Mouse (Mus musculus) naive thymus-derived CD4-positive, alpha-beta T cell, adult 2 months (primary cell): ENCODE data around the gene Ddx19a.
A peak's percentile ranks its signal among the peaks of the same experiment; 100 is the strongest.
"Not testable (repeated sequence)": the region's sequence is repeated elsewhere in the genome, so short reads cannot be mapped to it uniquely, and the experiment has no call there.

Source experiments
- DNase-seq: peaks from one replicate; pipeline ENCODE4 v3.0.0-alpha.2; 2011; ENCODE audit warnings: low read depth

The Ddx19a gene

DNA sequence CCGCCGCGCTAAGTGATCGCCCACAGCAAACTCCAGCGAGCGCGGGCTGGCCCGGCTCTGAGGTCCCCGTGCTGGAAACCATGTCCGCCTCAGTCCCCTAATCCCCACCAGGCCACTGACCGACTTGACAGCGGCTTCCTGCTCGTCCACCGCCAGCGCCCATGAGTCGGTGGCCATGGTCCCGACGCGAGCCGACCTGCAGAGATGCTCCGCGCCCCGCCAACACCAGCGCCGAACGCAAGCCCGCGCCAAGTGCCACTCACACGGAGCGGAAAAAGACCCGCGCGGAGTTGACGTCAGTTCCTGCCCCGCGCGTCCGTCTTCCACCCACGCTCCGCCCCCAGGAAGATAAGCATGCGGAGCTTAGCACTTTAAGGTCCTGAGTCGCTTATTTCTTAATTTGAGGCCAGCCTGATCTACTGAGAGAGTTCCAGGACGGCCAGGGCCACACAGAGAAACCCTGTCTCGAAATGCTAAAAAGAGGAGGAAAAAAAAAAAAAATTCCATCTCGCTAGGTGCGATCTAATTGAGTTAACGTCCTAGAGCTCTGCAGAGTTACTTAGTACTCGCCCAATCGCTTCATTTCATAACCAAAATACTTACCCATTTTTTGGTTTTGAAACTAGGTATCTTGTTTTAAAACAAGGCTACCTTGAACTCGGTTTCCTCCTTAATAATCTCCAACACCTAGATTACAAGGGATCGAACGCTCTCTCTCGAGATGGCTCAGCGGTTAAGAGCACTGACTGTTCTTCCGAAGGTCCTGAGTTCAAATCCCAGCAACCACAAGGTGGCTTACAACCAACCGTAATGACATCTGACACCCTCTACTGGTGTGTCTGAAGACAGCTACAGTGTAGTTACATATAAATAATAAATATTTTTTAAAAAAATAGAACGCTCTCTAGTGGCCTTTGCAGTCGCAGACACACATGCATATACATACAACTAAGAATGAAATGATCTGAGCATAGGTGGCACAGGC, at the start of gene Ddx19a:
TSS of gene Ddx19a (minus strand) at position 254 of the 985 bp plus-strand sequence.
- peak; percentile 93 for DNase-seq

DNA sequence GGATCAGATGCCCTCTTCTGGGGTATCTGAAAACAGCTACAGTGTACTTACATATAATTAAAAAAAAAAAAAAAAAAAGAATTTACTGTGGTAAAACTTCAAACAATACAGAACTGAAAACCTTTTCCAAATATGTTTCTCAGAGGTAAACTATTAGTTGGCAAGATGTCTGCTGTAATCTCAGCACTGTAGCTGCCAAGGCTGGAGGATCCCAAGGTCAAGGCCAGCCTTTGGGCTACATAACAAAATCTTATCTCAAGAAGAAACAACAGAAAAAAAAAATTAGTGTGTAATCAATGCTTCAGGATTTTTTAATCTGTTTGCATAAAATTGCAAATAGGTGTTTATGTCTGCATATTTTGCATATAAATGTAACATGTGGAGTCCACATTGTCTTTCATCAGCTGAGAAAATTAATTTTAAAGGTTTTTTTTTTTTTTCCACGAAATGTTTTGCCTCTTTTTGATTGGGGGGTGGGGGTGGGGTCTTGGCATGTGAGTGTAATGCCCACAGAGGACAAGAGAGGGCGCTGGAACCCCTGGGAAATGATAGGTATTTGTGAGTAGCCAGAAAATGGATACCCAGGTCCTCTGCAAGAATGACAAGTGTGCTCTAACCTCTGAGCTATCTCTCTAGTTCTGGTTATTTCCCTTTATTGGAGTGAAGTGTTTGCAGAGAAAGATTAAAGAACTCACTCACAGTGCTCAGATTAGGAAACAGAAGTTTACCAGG, 46.6 kb upstream of the Ddx19a start:
- peak; percentile 45 for DNase-seq

DNA sequence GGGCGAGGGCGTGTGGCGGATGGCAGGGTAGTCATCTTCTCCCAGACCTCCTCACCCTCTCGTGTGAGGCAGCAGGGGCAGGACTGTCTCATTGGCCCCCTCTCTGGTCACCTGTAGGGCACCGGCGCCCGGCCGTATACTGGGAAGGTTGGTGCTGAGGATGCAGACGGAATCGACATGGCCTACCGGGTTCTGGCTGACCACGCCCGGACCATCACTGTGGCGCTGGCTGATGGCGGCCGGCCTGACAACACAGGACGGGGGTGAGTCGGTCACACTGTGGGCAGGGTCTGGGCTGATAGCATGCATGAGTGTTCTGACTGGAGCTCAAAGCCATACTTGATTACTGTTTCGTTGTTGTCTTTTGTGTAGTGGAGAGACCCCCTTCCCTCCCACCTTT, 44.9 kb upstream of the Ddx19a start:
- DNase-seq = no peak

DNA sequence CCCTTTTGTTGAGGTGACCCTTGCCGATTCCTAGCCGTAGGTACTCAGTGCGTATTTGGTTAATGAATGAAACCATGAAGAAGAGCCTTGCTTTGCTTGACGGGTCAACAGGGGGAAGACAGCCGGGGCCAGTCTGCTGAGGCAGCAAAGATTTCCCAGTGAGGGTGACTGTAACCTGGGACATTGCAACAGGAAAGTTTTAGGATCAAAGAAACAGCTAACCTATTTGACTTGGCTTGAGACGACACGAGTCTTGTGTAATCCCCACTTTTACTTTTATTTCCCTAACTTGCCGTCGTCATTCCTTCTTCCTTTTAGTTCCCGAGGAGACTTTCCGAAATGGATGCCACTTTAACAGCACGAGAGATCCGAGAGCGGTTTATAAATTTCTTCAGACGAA, 39.0 kb upstream of the Ddx19a start:
- no peak for DNase-seq

DNA sequence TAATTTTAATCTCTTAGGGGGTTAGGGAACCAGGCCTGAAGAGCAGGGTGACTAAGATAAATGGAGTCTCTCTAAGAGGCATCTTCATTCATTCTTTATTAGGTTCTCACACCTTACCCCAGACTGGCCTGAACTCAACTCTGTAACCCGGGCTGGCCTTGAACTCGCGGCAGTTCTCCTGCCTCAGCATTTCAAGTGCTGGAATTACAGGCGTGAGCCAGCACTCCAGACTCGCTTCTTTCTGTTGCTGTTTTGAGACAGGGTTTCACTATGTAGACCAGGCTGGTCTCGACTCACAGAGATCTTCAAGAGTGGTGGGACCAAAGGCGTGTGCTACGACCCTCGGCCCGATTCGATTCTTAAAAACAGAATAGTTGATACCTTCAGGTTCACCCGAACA, 36.7 kb upstream of the Ddx19a start:
- DNase-seq = no peak

DNA sequence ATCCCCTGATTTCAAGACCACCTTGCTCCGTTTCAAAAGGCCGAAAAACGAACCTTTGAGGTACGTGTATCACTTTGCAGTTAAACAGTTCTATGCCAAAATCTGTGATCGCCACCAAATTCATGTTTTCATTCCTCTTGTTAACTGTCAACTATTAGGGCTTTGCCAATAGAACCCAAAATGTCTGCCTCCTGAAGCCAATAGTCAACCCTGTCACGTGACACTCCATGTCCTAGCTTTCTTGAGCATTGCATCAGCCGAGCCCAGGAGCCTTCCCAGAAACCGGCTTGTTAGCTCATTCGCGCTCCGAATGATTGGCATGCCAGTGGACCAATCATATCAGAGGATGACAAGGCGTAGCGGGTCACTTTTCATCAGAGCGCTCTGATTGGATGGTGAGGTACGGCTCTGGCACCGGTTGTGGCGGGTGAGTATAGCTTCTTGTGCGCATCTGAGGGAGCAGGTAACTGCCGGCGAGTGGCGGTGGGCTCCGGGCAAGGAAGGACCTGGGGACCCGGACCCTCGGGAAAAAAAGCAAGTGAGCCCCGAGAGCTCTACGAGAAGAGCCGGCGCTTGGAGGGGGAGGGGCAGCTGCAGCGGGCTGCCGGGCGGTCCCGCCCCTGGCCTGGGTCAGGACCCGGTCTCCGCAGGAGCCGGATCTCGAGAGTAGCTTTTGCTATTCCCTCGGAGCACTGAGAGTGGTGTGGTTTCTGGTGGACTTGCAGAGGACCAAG, 36.0 kb upstream of the Ddx19a start:
- DNase-seq = peak; percentile 99

DNA sequence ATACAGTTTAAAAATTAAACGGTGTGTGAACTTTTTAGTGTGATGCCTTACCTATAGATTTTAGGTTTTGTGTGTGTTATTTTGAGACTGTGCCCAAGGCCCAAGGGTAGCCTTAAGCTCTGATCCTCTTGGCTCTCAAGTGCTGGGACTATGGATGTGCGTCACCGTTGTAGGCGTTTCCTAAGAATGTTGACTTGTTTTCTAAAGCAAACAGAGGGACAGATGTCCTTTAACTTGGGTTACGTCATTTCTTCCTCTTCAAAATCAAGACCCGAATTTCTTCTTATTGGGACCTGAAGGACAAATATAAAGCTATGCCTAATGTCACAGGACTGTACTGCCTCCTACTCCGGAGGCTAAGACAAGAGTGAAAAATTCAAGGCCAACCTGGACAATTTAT, 35.3 kb upstream of the Ddx19a start, which contains the start of gene Aars:
TSS of gene Aars (plus strand) at position 229 of the 400 bp plus-strand sequence.
- DNase-seq = no peak

DNA sequence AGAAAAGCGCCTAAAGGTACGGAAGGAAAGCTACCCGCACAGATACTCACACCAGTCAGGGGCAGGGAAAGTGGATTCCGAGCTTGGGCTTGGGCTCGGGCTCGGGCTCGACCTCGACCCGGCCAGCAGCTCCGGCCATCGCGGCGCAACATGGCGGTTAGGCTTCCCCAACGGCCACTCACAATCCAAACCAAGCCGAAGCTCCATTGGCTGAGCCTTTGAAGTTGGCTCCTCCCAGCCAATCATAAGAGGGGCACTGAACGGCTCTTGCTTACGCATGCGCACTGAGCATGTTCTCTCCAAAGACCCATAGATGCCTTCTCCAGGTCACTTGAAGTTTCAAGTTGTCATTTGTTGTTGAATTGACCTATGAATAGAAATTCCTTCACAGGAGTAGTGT, 34.0 kb upstream of the Ddx19a start, which contains the start of gene Ddx19b:
TSS of gene Ddx19b (minus strand) at position 180 of the 400 bp plus-strand sequence.
- DNase-seq = no peak

DNA sequence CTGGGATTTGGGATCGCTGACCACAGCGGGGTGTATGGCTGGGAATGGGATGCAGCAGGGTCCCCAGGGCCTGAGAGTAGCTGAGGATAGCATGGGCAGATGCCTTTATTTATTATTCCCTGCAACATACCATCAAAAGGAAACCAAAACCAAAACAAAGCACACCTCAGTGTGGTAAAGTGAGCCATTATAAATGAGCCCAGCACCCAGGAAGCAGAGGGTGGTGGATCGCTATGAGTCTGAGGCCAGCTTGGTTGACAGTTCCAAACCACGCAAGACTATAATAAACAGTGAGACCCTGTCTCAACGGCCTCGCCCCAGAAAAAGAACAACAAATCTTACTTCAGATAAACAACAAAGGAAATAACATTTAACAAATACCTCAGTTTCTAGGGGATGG, 32.4 kb upstream of the Ddx19a start:
- DNase-seq = peak; percentile 68

DNA sequence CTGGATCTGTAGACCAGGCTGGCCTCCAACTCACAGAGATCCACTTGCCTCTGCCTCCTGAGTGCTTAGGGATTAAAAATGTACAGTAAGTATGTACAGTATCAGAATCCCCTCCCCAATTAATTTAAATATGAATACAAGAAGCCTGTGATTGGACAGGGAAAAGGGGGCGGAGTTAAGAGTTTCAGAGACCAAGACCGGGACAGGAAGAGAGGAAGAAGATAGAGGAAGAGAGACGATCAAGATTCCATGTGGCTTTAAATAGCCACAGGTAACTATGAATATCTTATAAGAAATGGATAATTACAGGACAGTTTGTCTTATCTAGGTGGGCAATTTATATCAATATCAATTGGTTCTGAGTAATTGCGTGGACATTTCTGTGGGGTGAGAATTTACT, 32.0 kb upstream of the Ddx19a start:
- DNase-seq = peak; percentile 56

DNA sequence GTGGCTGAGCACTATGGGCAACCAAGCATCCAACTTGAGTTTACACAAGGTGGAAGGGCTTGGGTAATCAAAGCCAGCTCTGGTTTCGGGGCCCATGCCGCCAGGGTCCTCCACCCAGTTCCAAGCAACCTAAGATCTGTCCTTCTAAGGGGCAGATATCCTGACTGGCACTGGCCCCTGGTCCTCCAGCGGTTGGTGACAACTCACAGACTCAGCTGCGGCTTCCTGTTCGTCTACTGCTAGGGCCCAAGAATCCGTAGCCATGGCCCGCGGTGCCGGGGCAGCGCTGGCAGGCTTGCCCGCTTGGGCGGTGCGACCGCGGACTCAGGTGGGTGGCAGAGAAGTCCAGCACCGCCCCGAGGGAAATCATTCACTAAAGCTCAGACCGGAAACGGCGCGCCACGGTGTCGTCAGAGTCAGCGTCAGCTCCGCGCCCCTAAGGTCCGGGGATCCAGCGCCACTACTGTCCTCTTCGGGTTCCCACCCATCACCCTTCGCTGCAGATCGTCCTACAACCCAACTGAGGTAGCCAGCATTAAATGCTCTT, 29.9 kb upstream of the Ddx19a start:
- peak; percentile 82 for DNase-seq

DNA sequence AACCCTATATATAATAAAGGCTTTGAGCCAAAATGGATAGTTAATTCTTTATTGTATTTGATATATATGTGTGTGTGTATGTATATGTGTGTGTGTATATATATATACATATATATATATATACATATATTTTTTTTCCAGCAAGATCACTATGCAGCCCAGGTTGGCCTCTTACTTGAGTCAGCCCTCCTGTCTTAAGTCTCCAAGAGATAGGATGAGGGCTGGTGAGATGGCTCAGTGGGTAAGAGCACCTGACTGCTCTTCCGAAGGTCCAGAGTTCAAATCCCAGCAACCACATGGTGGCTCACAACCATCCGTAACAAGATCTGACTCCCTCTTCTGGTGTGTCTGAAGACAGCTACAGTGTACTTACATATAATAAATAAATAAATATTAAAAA, 29.0 kb upstream of the Ddx19a start:
- DNase-seq = not testable (repeated sequence)

DNA sequence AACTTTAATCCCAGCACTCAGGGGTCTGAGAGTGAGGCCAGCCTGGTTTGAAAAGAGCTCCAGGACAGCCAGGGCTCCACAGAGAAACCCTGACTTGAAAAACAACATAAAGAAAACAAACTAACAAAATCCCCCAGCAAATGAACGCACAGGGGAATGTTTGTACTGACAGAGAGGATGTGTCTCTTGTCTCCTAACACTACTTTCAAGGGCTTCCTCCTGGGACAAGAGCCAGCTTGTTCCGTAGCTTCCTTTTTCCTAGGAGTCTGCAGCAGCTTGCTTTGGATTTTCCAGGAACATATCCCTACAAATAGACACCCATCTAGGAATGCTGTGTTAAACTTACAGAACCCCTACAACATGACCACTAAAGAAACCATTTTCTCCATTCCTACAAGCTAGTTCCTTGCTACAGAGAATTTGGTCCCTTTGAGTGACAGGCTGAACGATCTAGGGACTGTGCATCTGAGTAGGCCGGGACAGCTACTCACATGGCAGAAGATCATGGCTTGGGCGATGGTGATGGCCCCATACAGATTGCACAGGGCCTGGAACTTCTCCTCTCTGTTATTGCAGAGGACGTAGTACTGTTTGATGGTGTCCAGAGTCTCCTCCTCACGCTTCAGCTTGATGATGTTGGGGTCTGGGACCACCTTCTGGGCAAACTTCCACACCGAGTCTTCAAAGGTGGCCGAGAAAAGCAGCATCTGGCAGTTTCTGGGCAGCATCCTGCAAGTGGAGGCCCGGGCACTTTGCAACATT, 12.8 kb upstream of the Ddx19a start:
- DNase-seq = not testable (repeated sequence)

DNA sequence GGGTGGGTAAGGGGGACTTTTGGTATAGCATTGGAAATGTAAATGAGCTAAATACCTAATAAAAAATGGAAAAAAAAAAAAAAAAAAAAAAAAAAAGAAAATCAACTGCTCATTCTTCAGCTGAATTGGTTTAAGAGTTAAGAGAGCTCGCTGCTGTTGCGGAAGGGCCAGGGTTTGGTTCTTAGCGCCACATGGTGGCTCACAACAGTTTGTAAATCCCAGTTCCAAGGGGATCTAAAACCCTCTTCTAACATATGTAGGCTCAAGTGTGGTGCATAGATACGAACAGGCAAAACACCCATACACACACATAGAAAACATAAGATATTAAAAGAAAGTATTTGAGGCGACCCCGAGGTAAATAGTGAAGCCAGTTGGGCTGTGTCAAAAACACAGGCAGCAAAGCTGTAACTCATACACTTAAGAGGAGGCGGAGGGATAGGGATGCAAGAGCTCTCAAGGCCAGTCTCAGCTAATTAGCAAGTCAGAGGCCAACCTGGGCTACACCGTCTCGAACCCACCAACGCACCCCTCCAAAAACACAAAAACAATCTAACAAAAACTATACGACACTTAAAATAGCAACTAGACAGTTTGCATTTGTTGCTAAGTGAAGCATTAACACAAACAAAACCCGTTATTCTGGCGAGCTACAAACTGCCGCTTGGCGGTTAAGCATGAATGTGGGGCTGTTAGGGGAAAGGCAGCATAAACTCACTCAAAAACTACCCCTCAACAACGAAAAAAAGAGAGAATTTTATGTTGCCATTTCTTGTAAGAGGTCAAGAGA, 764 bp downstream of the Ddx19a start:
- peak; percentile 59 for DNase-seq

DNA sequence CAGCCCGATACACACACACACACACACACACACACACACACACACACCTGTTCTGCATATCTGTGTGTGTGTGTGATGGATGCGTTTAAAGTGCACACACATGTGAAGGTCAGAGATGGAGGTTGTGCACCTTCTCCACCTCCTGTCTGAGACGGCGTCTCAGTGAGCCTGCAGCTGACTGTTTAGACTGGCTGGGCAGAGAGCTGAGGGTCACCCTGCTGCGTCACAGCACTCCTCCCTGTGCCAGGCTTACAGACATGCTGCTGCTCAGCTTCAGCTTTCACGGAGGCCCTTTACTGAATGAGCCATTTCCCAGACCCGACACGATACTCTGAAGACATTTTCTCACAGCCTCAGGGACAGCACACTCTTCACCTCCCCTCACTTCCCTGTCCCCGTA, 7.6 kb downstream of the Ddx19a start:
- DNase-seq = no peak

DNA sequence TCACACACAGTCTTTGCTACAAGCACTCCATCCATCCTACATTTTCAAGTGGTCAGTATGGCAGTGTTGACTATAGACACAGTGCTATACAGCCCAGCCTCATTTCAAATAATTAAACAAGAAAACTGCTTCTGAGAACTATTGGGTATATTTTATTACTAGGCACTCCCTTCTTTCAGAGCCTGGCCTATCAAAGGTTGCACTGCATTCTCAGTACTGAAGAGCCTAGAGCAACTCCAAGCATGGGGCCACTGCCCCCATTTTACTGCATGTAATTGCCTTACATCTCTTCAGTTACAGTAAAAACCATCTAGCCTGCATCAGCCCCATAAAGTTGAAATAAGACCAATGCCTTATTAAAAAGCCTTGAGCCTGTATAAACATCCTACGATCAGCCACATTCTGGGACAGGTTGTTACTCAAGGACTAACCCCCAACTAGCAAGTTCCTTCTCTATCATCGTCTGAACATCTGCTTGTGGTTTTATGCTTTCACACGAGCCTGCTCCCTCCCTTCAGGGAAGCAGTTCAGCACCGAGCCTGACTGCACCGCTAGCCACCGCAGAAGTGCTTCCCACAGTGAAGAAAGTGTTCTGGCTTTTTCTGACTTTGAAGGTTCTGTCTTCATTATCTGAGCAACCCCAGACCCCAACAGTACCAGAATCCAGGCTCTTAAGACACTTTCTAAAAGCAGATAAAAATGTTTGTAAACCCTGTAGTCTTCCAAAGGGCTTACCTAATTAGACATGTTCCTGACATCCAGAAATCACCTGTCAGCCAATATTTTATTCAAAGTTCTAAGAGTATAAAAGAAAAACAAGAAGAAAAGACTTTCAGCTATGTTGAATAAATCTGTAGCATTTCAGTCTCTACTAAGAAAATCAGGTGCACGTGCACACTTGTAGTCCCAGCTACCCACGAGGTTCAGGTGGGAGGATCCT, 9.5 kb downstream of the Ddx19a start:
- DNase-seq = peak; percentile 32

DNA sequence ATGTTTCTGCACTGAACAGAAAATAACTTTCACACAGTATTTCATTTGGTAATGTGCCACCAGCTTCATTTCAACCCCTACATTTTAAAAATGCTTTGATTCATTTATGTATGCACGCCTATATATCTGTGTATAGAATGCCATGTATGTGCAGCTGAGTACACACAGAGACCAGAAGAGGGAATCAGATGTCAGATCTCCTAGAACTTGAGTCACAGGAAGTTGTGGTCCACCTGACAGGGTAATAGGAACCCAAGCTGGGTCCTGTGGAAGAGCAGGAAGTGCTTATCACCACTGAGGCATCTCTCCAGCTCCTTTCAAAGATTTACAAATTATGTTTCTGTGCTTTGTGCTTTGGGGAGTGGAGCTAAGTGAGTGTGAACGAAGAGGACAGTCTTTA, 16.3 kb downstream of the Ddx19a start:
- DNase-seq = no peak

DNA sequence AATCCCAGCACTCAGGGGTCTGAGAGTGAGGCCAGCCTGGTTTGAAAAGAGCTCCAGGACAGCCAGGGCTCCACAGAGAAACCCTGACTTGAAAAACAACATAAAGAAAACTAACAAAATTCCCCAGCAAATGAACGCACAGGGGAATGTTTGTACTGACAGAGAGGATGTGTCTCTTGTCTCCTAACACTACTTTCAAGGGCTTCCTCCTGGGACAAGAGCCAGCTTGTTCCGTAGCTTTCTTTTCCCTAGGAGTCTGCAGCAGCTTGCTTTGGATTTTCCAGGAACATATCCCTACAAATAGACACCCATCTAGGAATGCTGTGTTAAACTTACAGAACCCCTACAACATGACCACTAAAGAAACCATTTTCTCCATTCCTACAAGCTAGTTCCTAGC, 19.6 kb downstream of the Ddx19a start:
- not testable (repeated sequence) for DNase-seq

DNA sequence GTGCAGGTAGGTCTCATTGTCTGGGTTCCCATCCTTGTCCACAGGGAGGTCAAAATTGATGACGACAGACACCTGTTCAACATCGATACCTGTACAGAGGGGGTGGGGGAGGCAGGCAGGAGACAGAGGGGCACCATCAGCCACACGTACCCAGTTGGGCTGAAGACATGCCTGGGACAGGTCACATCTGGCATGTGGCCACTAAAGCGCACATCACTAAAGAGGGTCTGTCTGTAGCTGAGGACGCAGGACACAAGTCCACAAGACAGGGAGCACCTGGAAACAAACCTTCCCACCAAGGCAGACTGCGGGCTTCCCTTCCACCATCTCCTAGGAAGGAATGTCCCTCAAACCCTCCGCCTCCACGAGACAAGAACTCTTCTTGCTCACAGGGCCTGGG, 21.1 kb downstream of the Ddx19a start:
- not testable (repeated sequence) for DNase-seq
